Mouse (Mus musculus) large intestine, adult 2 months (tissue): ENCODE measurements around the gene Tbc1d13. TPM values are rescaled to one million over a fixed set of nuclear protein-coding genes. Genes with fewer than 3 reads are reported as not detected.
"Not testable (repeated sequence)": the region's sequence is repeated elsewhere in the genome, so short reads cannot be mapped to it uniquely, and the experiment has no call there.

Experiments
- DNase-seq: peaks from one replicate; pipeline ENCODE4 v3.0.0-alpha.2; 2012; ENCODE audit warnings: low read depth, low spot score
- WGBS: fragments of 180-500 bp; shearing (Covaris S2); methylation state at CpG from one replicate; pipeline ENCODE4 v1.1.7; 2018; 5-methylcytosine and 5-hydroxymethylcytosine counted together
- polyA plus RNA-seq: library from polyadenylated mRNA; depleted of rRNA; stranded (reverse); fragments of >200 nt; gene quantifications from 2 replicates; pipeline ENCODE4 v1.2.3, GENCODE M21; 2012; rRNA removed

Gene Tbc1d13
- polyA plus RNA-seq, 1 experiment = 69.9 TPM

DNA sequence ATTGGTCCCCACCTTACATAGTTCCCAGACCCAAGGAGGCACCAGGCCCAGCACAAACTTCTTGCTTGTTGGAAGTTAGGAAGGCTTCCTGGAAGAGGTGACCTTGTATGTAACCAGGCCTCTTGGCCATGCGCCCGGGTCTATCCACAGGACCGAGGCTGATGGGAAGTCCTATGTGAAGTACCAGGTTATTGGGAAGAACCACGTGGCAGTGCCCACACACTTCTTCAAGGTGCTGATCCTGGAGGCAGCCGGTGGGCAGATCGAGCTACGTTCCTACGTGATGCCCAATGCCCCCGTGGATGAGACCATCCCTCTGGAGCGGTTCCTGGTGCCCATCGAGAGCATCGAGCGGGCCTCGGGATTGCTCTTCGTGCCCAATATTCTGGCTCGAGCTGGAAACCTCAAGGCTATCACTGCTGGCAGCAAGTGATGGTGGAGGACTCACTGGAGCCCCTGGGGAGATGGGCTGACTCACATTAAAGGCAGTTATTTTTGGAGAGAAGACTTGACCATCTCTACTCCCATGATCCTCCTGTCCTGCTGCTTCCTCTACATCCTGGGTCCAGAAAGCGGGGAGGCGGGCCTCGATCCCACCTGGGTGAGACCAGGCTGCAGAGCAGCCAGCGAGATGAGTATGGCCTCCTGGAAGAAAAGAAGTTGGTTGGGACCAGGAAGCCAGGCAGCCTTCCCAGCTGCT, 40.1 kb downstream of the Tbc1d13 start:
- 87% methylated on average over 20 of the region's 20 CpGs for WGBS
- DNase-seq = no peak

DNA sequence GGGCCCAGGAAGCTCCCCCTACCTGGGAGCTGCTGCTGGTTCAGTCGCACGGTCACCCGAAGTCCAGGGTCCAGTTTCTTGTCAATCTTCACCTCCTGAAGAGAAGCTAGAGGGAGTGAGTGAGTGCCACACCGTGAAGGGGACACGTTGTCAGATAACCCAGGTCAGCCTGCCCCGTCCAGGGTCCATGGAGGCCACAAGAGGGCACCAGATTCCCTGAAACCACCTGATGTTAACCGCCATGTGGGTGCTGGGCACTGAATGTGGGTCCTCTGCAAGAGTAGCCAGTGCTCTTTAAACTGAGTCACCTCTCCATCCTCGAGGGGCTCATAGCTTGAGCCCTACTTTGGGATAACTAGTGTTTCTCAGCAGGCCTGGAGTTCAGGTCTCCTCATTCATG, 42.4 kb downstream of the Tbc1d13 start:
- WGBS = 88% methylated on average over 8 of the region's 8 CpGs
- no peak for DNase-seq

DNA sequence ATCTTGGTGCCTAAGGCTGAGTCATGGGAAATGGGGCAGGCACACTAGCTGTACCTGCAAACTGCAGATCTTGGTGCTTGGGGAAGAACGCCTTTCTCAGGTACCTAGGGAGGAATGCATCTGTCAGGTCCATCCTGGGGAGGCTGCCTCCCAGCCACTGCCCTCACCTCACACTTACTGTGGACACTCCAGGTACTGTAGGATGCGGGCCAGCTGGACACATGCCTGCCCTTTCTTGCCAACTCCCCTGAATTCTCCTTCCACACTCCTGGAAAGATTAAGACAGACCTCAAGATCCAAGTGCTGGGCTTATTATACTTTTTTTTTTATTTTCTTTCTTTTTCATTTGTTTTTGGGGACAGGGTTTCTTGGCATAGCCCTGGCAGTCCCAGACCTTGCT, 43.0 kb downstream of the Tbc1d13 start:
- DNase-seq = no peak
- WGBS = 100% methylated on average over 2 of the region's 2 CpGs

DNA sequence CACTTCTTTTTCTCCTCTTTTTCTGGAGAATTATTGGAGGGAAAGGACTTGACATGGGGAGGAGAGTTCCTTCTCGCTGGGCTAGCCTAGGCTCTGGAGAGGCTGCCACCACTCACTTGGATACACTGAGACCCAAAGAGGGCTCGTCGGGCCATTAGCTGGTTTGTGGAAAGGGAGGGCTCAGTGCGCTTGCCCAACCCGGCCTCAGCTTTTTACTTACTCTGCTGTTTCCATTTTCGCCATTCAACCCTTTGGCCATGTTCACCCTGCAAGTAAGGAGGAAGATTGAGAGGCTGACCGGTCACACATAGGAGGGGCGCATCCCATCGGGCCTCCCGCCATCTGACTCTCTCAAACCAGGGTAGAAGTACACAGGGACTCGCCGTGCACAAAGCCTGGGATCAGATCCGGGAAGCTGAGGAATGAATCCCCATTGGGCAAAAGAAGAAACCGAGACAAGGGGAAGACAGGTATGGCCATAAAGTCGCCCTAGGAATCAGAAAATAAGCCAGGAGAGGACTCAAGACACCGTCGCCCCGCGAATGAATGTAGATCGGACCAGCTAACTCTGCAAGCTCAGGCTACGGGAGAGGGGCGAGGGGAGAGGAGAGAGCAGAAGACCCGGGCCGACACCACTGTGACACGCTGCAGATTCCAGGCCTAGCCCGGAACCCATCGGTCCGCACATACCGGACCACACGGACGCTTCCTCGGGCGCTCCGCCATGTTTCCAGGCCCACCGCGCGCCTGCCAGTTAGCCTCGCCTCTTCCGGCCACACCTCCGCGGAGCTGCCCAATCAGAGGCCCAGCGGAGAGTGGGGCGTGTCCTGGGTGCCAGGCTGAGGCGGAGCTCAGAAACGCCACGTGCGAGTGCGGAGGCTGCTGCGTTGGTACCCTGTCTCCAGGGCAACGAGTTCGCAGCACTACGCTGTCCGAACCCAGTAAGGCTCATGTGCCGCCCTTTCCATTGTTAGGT, 44.4 kb downstream of the Tbc1d13 start, which contains the start of gene Spout1:
Gene Spout1, minus strand, starts transcription at position 760 of the 976 bp plus-strand sequence.
- DNase-seq = peak; percentile 82
- WGBS = under 1% methylated on average over 54 of the region's 54 CpGs

DNA sequence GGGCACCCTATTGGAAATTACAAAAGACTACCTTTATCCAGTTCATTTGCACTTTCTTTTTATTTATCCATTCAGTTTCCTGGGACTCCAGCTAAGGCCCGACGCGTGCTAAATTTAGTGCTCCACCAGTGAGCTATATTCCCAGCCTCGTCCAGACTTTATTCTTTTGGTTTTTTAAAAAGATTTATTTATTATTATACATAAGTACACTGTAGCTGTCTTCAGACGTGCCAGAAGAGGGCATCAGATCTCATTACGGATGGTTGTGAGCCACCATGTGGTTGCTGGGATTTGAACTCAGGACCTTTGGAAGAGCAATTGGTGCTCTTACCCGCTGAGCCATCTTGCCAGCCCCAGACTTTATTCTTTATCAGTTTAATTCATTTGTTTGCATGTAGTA, 45.2 kb downstream of the Tbc1d13 start:
- not testable (repeated sequence) for DNase-seq
- WGBS = 46% methylated on average over 7 of the region's 7 CpGs

DNA sequence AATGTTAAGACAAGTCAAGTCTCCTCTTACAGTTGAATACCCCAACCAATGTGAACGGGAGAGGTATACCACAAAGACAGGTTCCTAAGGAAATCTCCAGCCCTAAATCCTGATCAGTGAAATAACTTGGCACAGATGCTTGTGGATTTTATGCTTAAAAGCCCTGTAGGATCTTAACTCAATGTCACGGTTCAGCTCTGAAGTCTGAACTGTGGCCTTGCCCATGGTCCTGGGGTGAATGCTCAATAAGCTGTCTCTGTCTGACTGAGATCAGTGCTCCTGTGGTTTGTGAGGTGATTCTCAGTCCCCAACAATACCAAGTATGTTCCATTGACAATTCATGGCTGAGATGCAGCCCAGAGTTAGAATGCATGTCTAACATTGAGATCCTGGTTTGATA, 48.9 kb downstream of the Tbc1d13 start:
- 95% methylated on average over 2 of the region's 2 CpGs for WGBS
- DNase-seq = no peak

DNA sequence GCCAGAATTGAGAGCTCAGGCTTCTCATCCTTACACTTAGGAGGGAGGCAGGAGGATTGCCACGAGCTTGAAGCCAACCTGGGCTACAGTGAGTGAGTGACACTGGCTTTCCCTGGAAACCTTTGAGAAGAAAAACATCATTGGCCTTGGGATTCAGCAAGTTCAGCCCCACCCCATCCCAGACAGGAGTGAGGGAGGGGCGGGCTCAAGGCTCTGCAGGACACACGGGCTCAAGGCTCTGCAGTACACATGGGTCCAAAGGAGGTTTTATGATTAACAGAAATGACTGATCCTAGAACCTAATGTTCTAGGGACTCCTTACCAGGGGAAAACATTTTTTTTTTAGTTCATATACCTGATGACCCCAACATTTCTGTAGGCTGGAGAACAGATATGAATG, 50.2 kb downstream of the Tbc1d13 start:
- 36% methylated on average over 3 of the region's 3 CpGs for WGBS
- no peak for DNase-seq

DNA sequence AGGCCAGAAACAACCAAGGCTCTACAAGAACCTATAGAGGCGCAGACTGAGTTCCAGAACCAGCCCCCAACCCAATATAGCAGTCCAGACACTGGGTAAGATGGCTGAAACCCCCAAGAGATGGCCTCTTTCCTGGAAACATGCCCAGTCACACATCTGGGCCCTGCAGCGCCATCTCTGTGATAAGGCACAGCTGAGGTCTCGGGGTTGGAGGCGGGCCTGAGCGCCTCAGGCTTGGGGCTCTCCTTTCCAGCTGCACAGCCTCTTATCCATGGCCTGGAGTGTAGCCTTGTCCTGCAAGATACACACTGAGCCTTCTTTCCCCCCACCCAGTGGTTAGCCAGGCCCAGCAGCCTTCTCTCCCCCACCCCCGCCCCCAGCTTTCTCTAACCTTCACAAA, 51.7 kb downstream of the Tbc1d13 start:
- WGBS = 90% methylated on average over 6 of the region's 6 CpGs

DNA sequence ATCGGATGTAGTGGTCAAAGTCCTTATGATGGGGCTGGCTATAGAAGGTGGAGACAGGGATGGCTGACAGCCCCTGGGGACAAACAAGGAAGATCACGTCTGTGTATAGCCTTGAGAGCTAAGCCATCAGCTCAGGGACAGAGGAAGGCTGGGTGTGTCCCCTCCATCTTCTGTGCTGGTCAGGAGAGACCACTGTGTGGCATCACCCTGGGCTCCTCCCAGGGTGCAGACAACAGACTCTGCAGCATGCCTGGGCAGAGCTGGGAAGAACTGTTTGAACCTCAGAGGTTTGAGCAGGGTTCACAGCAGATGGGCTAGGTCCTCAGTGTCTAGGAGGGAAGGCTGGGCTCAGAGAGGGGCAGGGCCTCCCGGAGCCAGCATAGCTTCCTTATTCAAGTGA, 52.1 kb downstream of the Tbc1d13 start:
- 80% methylated on average over 3 of the region's 3 CpGs for WGBS
- no peak for DNase-seq

More for the DNA sequence above, 51.7 kb downstream of the Tbc1d13 start:
- DNase-seq = no peak

DNA sequence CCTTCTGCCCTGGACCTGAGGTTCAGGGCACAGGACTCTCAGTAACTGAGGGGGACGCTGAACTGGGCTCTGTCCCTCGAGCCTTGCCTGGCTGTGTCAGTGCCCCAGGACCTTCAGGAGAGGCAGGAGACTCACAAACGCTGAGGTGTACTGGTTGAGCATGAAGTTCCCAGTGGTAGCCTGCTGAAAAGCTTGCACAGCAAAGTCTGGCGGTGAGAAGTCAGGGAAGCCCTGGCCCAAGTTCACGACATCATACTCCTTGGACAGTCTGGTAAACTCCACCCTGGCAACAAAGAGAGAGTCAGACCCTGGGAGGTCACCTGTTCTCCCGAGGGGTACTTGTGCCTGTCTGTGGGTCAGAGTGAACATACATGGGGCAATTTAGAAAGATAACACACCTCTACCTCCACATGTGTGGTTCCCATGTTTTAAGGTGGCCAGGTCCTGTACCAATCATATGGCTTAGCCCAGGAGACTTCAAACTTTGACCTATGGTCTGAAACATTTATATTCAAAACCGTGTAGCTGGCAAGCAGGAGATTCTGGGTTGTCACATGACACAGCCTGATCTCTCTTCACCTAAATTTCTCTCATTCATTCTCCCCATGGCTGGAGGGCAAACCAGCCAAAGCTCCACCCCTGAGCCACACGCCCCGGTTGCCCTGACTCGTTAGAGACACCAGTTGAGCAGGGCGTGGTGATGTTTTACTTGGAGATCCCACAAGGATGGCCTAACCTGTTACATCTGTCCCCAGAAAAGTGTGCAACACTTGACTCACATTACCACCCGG, 58.4 kb downstream of the Tbc1d13 start:
- DNase-seq = no peak
- WGBS = 66% methylated on average over 12 of the region's 12 CpGs

DNA sequence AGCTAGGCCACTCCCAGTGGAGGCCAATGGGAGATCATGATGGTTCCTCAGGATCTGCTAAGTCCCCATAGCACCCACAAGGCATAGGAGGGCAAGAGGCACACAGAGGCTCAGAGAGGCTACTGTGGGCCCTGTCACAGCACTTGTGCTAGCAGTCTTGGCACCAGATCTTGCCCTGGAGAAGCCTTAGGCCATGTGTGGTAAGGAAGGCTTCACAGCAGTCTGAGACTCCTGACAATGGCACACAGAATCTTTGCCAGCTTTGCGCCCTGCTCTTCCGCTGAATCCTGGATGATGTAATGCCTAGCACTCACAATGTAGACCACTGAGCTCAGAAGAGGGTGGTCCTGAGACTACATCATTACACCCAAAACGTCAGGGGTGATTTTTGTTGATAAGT, 61.1 kb downstream of the Tbc1d13 start:
- DNase-seq = no peak
- WGBS = 86% methylated on average over 3 of the region's 3 CpGs

DNA sequence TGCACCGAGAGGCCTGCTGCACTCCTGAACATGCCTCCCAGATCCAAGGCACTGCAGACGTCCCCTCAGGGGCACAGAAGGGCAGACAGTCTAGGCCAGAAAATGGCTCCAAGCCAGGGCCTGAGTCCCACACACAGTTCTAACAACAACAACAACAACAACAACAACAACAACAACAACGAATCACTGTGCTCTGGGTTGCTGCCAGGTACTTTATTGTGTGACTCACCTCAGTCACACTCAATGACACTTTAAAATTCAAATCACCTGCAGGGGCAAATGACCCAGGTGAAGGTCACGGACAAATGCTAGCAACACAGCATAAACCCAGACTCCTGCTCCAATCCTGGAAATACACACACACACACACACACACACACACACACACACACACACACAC, 64.5 kb downstream of the Tbc1d13 start:
- no peak for DNase-seq
- 73% methylated on average over 4 of the region's 4 CpGs for WGBS

DNA sequence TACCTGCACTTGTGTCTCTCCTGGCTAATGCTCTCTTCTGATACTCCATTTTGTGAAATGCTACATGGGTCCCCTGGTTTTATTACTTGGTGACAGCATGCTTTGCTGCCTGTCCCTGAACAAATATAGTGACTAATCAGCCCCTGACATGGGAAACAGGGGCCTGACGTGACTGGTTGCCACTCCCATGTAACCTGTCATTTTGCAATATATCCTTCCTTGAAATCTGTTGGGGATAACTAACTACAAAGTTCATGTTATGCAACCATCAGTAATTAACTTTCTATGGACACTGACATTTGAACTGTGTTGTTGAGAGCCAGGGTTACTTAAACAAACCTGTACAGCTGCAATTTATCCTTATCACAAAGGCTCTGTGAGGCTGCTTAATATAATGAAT, 66.4 kb downstream of the Tbc1d13 start:
- 21% methylated on average over 1 of the region's 1 CpGs for WGBS
- DNase-seq = peak; percentile 70

DNA sequence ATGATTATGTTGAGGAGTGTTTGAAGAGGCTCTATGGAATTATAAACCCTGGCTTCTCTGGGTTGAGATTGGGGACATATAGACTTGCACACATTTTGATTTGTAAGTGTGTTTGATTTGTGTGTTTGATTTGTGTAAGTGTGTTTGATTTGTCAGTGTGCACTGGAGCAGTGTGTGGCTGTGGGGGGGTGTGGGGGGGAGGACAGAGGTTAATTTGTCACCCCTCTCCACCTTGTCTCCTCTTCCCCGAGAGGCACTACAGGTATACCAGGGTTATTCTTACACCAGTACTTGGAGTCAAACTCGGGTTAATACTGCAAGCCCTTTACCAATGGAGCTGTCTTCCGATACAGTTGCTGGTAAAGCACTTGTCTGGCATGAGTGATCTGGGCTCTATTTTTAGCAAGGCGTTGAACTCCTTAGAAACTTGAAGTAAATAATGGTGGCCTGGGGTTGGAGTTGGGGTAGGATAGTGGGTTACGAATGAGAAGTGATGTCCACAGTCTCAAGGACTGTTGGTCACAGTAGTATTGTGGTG, 66.9 kb downstream of the Tbc1d13 start:
- WGBS = 37% methylated on average over 5 of the region's 5 CpGs
- DNase-seq = no peak

Other genes starting within 250 kb of the Tbc1d13 start
- 16.7 and 21.0 TPM in 2 replicates for gene Odf2, start 244.5 kb upstream of the Tbc1d13 start, polyA plus RNA-seq
- gene Gle1, start 198.3 kb upstream of the Tbc1d13 start, polyA plus RNA-seq = 13.2 and 16.9 TPM in 2 replicates
- 155 and 204 TPM in 2 replicates for gene Sptan1, start 168.2 kb upstream of the Tbc1d13 start, polyA plus RNA-seq
- 10.9 and 11.2 TPM in 2 replicates for gene Wdr34, start 84.9 kb upstream of the Tbc1d13 start, polyA plus RNA-seq
- 39.5 and 42.1 TPM in 2 replicates for gene Set, start 76.4 kb upstream of the Tbc1d13 start, polyA plus RNA-seq
- 9.2 and 13.2 TPM in 2 replicates for gene Pkn3, start 56.1 kb upstream of the Tbc1d13 start, polyA plus RNA-seq
- gene Zdhhc12, start 40.1 kb upstream of the Tbc1d13 start, polyA plus RNA-seq = 93.5 and 106 TPM in 2 replicates
- gene Zer1, start 9.2 kb upstream of the Tbc1d13 start, polyA plus RNA-seq = 22.8 and 34.4 TPM in 2 replicates
- 33.5 and 42.0 TPM in 2 replicates for gene Endog, start 37.7 kb downstream of the Tbc1d13 start, polyA plus RNA-seq
- 25.4 and 26.4 TPM in 2 replicates for gene Spout1, start 44.7 kb downstream of the Tbc1d13 start, polyA plus RNA-seq
- 19.6 and 53.2 TPM in 2 replicates for gene Kyat1, start 72.1 kb downstream of the Tbc1d13 start, polyA plus RNA-seq
- gene Lrrc8a, start 104.0 kb downstream of the Tbc1d13 start, polyA plus RNA-seq = 19.3 and 25.5 TPM in 2 replicates
- gene Gm28035, start 106.8 kb downstream of the Tbc1d13 start, polyA plus RNA-seq = 0.17 and 3.9 TPM in 2 replicates
- gene Phyhd1, start 132.5 kb downstream of the Tbc1d13 start, polyA plus RNA-seq = 8.0 and 9.5 TPM in 2 replicates
- not detected in 2 replicates for gene Gm28038, start 147.3 kb downstream of the Tbc1d13 start, polyA plus RNA-seq
- gene Dolk, start 152.6 kb downstream of the Tbc1d13 start, polyA plus RNA-seq = 16.9 and 21.0 TPM in 2 replicates
- 21.9 and 25.8 TPM in 2 replicates for gene Nup188, start 152.7 kb downstream of the Tbc1d13 start, polyA plus RNA-seq
- 108 and 138 TPM in 2 replicates for gene Sh3glb2, start 225.6 kb downstream of the Tbc1d13 start, polyA plus RNA-seq
- 27.7 and 46.6 TPM in 2 replicates for gene Miga2, start 230.5 kb downstream of the Tbc1d13 start, polyA plus RNA-seq